Mouse (Mus musculus) embryonic facial prominence, embryonic 11.5 days (tissue): Measurements from ENCODE around the gene Rasd1. TPM values are rescaled to one million over a fixed set of nuclear protein-coding genes. Genes with fewer than 3 reads are reported as not detected.
A peak's percentile ranks its signal among the peaks of the same experiment; 100 is the strongest.

Source experiments
- ATAC-seq: fragments of 200-750 bp; cut with Nextera tagmentation; replicated peaks from 2 replicates; pipeline ENCODE4 v1.8.0; 2017; ENCODE audit warnings: low read depth; ENCODE audit not compliant: insufficient number of reproducible peaks, low FRiP score, low TSS enrichment
- DNase-seq: peaks from one replicate; pipeline ENCODE4 v3.0.0-alpha.2; 2015; ENCODE audit warnings: low spot score
- H3K27ac ChIP-seq: fragments of 300-500 bp; sonication (generic); replicated peaks from 2 replicates; pipeline ENCODE4 v1.5.1; 2014; ENCODE audit warnings: mild to moderate bottlenecking, low read depth, low read length, control low read depth
- H3K27me3 ChIP-seq: fragments of 300-500 bp; sonication (generic); 2 replicates; pipeline ENCODE4 v1.6.1; 2014; ENCODE audit warnings: mild to moderate bottlenecking, low read length, moderate library complexity, mixed read lengths; ENCODE audit not compliant: control insufficient read depth, insufficient read depth
- H3K36me3 ChIP-seq: fragments of 300-500 bp; sonication (generic); replicated peaks from 2 replicates; pipeline ENCODE4 v1.6.1; 2014; ENCODE audit warnings: low read depth, mild to moderate bottlenecking, low read length, moderate library complexity, mixed read lengths; ENCODE audit not compliant: control insufficient read depth, insufficient read depth
- H3K4me1 ChIP-seq: fragments of 300-500 bp; sonication (generic); 2 replicates; pipeline ENCODE4 v1.6.1; 2014; ENCODE audit warnings: low read length, mixed read lengths; ENCODE audit not compliant: control insufficient read depth, insufficient read depth
- H3K4me2 ChIP-seq: fragments of 300-500 bp; sonication (generic); 2 replicates; pipeline ENCODE4 v1.6.1; 2014; ENCODE audit warnings: low read depth, mild to moderate bottlenecking, control low read depth, low read length, moderate library complexity
- H3K4me3 ChIP-seq: fragments of 300-500 bp; sonication (generic); 2 replicates; pipeline ENCODE4 v1.5.1; 2014; ENCODE audit warnings: low read depth, low read length, control low read depth
- H3K9ac ChIP-seq: fragments of 300-500 bp; sonication (generic); replicated peaks from 2 replicates; pipeline ENCODE4 v1.6.1; 2014; ENCODE audit warnings: mild to moderate bottlenecking, control low read depth, low read length
- H3K9me3 ChIP-seq: fragments of 300-500 bp; sonication (generic); replicated peaks from 2 replicates; pipeline ENCODE4 v1.6.1; 2016; ENCODE audit warnings: mild to moderate bottlenecking, low read length, inconsistent platforms, mixed read lengths; ENCODE audit not compliant: control insufficient read depth
- WGBS: fragments of 180-500 bp; shearing (Covaris S2); extraction: QIAGEN DNeasy Blood & Tissue Kit; methylation state at CpG from one replicate; pipeline ENCODE4 v1.1.7; 2014; 5-methylcytosine and 5-hydroxymethylcytosine counted together
- polyA plus RNA-seq: library from polyadenylated mRNA; unstranded; fragments of >200 nt; fragmentation: Nextera tagmentation; extraction: Ambion mirVana; gene quantifications from 2 replicates; pipeline ENCODE4 v1.2.1, GENCODE M21; 2014

Gene Rasd1
- polyA plus RNA-seq, 1 experiment from 2014 or later, result 2.2 TPM

GRCm38 (mm10) chr11:59939821-59940220 is 24.9 kb downstream of the Rasd1 start:
- H3K9me3 ChIP-seq, result no peaks in the 10 kb centered on the region
- no peak for ATAC-seq
- H3K4me1 ChIP-seq, result no peaks in the 10 kb centered on the region
- H3K9ac ChIP-seq, result no peak overlapping the region
- H3K27ac ChIP-seq, result no peak overlapping the region
- no peaks in the 10 kb centered on the region for H3K27me3 ChIP-seq
- no peak overlapping the region for H3K4me3 ChIP-seq
- no peak overlapping the region for H3K4me2 ChIP-seq
- H3K36me3 ChIP-seq, result no peaks in the 10 kb centered on the region
- WGBS, result 87% methylated on average over 1 of the region's 1 CpGs
- DNase-seq, result no peak

DNA sequence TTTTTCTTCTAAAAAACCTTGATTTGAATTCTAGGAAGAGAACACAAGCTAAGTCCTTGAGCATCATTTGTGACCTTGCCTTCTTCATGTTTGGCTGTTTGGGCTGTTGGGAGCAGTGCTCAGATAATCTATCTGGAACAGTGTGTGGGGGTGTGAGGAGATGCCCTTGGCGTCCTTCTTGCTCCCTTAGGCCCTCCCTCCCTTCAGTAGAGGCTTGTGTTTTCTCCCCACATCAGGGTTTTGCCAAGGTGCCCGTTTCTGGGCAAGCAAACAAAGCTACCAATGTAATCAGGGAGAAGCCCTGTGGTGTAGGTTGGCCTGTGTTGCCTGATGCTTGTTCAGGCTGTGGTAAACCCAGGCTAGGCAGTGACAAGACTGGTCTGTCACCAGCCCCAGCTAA is 27.1 kb downstream of the Rasd1 start:
- no peak for DNase-seq
- WGBS, result 36% methylated on average over 2 of the region's 2 CpGs
- no peaks in the 10 kb centered on the region for H3K9me3 ChIP-seq
- no peak overlapping the region for H3K4me2 ChIP-seq
- no peak overlapping the region for H3K4me3 ChIP-seq
- no peak overlapping the region for H3K27ac ChIP-seq
- no peaks in the 10 kb centered on the region for H3K4me1 ChIP-seq
- H3K27me3 ChIP-seq, result no peaks in the 10 kb centered on the region
- no peaks in the 10 kb centered on the region for H3K36me3 ChIP-seq
- ATAC-seq, result no peak
- no peak overlapping the region for H3K9ac ChIP-seq

- WGBS, result 89% methylated on average over 3 of the region's 3 CpGs
These were observed 27.7 kb downstream of the Rasd1 start for GRCm38 (mm10) chr11:59937023-59937422.

GRCm38 (mm10) chr11:59933943-59934342 is 30.8 kb downstream of the Rasd1 start:
- DNase-seq (peak; percentile 9), ATAC-seq (no peak)
- no peaks in the 10 kb centered on the region for H3K27me3 ChIP-seq
- no peak overlapping the region for H3K4me2 ChIP-seq
- no peak overlapping the region for H3K9ac ChIP-seq
- no peaks in the 10 kb centered on the region for H3K9me3 ChIP-seq
- no peak overlapping the region for H3K4me3 ChIP-seq
- no peaks in the 10 kb centered on the region for H3K4me1 ChIP-seq
- H3K27ac ChIP-seq, result no peak overlapping the region
- WGBS, result 47% methylated on average over 12 of the region's 12 CpGs
- no peaks in the 10 kb centered on the region for H3K36me3 ChIP-seq

More at GRCm38 (mm10) chr11:59937023-59937422, 27.7 kb downstream of the Rasd1 start:
- Histone ChIP-seq H3K4me2 (no peak overlapping the region), H3K36me3 (no peaks in the 10 kb centered on the region), H3K4me1 (no peaks in the 10 kb centered on the region), H3K9me3 (no peaks in the 10 kb centered on the region), H3K27ac (no peak overlapping the region), H3K4me3 (no peak overlapping the region), H3K9ac (no peak overlapping the region), H3K27me3 (no peaks in the 10 kb centered on the region)
- DNase-seq, result no peak
- ATAC-seq, result no peak

GRCm38 (mm10) chr11:59932560-59933337 is 32.0 kb downstream of the Rasd1 start:
- Histone ChIP-seq H3K27ac (no peak overlapping the region), H3K36me3 (no peaks in the 10 kb centered on the region), H3K27me3 (no peaks in the 10 kb centered on the region), H3K9me3 (no peaks in the 10 kb centered on the region), H3K4me3 (no peak overlapping the region), H3K9ac (no peak overlapping the region), H3K4me1 (no peaks in the 10 kb centered on the region), H3K4me2 (no peak overlapping the region)
- ATAC-seq (no peak), DNase-seq (no peak)
- WGBS, result 66% methylated on average over 9 of the region's 9 CpGs

DNA sequence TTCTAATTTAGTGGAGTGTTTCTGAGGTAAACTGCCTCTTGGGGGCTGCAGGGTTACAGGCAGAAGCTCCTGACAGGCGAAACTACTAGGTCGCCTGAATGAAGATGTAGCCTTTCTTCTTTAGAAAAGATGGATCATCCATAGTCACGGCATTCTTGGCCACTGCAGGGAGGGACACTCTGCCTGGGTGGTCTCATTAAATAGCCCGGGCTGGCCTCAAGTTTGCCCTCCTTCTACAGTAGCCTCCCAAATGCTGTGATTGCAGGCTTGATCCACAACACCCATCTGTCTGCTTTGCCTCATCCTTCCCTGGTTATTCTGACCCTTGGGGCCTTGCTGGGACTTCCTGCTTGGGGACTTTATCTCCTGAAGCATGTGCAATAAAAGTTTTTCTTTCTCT is 34.7 kb downstream of the Rasd1 start:
- H3K4me2 ChIP-seq, result no peak overlapping the region
- whole genome bisulfite sequencing, result 58% methylated on average over 4 of the region's 4 CpGs
- no peak for ATAC-seq

GRCm38 (mm10) chr11:59921265-59921664 is 43.5 kb downstream of the Rasd1 start:
- no peak for ATAC-seq
- no peak overlapping the region for H3K27ac ChIP-seq
- H3K4me3 ChIP-seq, result no peak overlapping the region
- H3K9me3 ChIP-seq, result no peaks in the 10 kb centered on the region
- no peaks in the 10 kb centered on the region for H3K4me1 ChIP-seq
- H3K27me3 ChIP-seq, result no peaks in the 10 kb centered on the region
- no peaks in the 10 kb centered on the region for H3K36me3 ChIP-seq
- H3K9ac ChIP-seq, result no peak overlapping the region
- H3K4me2 ChIP-seq, result no peak overlapping the region
- peak; percentile 10 for DNase-seq
- 10% methylated on average over 7 of the region's 7 CpGs for WGBS

More for the DNA sequence above, 34.7 kb downstream of the Rasd1 start:
- no peak for DNase-seq
- Histone ChIP-seq H3K27ac (no peak overlapping the region), H3K9ac (no peak overlapping the region), H3K27me3 (no peaks in the 10 kb centered on the region), H3K36me3 (no peaks in the 10 kb centered on the region), H3K4me1 (no peaks in the 10 kb centered on the region), H3K9me3 (no peaks in the 10 kb centered on the region), H3K4me3 (no peak overlapping the region)

DNA sequence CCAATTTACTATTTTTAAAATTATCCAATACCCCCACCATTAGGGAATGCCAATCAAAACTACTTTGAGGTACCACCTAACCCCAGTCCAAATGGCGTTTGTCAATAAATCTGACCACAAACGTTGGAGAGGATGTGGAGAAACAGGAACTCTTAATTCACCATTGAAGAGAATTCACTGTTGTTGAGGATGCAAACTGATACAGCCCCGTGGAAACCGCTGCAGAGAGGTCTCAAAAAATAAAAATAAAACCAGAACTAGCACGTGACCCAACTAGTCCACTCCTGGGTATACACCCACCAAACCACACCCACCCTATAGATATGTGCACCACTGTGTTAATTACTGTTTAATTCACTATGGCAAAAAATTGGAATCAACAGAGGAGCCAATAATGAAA is 44.4 kb downstream of the Rasd1 start:
- 78% methylated on average over 5 of the region's 5 CpGs for WGBS

More for the DNA sequence above, 44.4 kb downstream of the Rasd1 start:
- ATAC-seq, result no peak
- Histone ChIP-seq H3K9ac (no peak overlapping the region), H3K4me2 (no peak overlapping the region), H3K4me3 (no peak overlapping the region), H3K27ac (no peak overlapping the region), H3K36me3 (no peaks in the 10 kb centered on the region), H3K4me1 (no peaks in the 10 kb centered on the region), H3K27me3 (no peaks in the 10 kb centered on the region), H3K9me3 (no peaks in the 10 kb centered on the region)
- DNase-seq, result no peak
